24 mouse cellular contexts compared by ENCODE assay signal in the genomic region with DNA sequence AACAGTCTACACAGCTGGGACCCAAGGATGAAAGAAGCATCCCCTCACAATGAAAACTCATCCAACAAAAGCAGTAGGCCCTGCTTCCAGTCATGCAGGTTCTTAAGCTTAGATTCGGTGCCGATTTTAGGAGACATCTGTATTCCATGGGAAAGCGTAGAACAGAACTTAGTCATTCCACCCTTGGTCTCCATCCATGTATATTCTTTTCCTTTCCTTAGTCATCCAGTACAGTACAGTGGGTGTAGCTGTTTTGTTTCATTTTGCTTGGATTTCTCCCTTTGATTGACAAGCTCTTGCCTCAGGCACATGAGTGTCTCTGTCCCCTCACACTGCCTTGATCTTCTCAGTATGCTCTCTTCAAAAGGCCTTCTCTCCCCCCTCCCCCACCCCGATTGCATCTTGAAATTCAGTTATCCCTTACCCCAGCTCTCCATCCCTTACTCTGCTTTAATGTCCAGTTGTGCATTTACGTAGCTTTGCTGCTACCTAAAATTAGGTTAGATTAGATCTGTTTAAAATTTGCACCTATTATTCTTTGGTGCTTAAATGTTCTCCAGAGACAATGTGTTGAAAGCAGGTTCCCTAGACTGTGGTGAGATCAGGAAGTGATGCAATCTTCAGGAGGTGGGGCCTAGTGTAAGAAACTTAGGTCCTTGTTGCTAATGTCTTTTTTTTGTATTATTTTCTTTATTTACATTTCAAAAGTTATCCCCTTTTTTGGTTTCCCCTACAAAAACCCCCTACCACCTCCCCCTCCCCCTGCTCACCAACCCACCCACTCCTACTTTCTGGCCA.
DNase-seq lines count a peak whose midpoint lies in the region; ATAC-seq lines count a peak whose summit lies in the region.
"Had no signal": no experiment of that assay in that cellular context is flagged by ENCODE, and none has a peak within 500 bp of the region (broad histone marks: within the 10 kb centered on the region; RNA-seq: fewer than 3 reads in every experiment).

No protein-coding gene starts in this region.

- peak; percentile 70 for ATAC-seq in frontal cortex, adult (ENCODE audit: low TSS enrichment)
- peak; percentile 87 for ATAC-seq in granulocyte monocyte progenitor cell, adult 5-6 weeks (replicated peaks; ENCODE audit: poor library complexity, severe bottlenecking)
- ATAC-seq: CD4-positive, CD25-positive, alpha-beta regulatory T cell, adult 4 months; forebrain, embryonic 16.5 days; liver, embryonic 12.5 days; liver, postnatal 0 days; midbrain, embryonic 16.5 days; Patski had no signal

- no peak for DNase-seq in frontal cortex, adult 2 months (ENCODE audit: extremely low spot score in 1 of 2, low spot score in 1 of 2)
- peak; percentile 62 for DNase-seq in 3T3-L1 (ENCODE audit: low read depth, low spot score)
- DNase-seq in MN1 (ENCODE audit: low spot score) = peak; percentile 30
- DNase-seq in thymus, adult 18-20 months = no peak
- no peak for DNase-seq in layer of hippocampus, postnatal 14 days (ENCODE audit: low spot score in 2 of 2)
- no peak for DNase-seq in thymus, postnatal 0 days (ENCODE audit: low spot score)
- DNase-seq: adrenal gland, postnatal 10 days; cerebellum, adult 18-20 months; cerebellum, postnatal 10 days; gastrocnemius, postnatal 25 days; heart, adult 18-20 months; kidney, adult 11 months; kidney, postnatal 14 days; layer of hippocampus, adult 9-11 months; liver, postnatal 0 days; right cerebral cortex, postnatal 25 days; thymus, postnatal 25 days had no signal

Comparison
In these comparisons a context has a peak if more than half of its experiments do, and no peak if none do; other contexts are left out.
1. DNase-seq: peak in 3T3-L1 (single experiment) and MN1 (single experiment); none in frontal cortex, adult 2 months (0 of 2), thymus, adult 18-20 months (0 of 2), layer of hippocampus, postnatal 14 days (0 of 2) and thymus, postnatal 0 days (single experiment).